Mouse (Mus musculus): ENCODE measurements around the gene Myl6.

Myl6 gene

GRCm38 (mm10) chr10:128490232-128490631, 3.7 kb downstream of the Myl6 start:
- DNase-seq (ENCODE audit: low read depth, low spot score), result no peak

DNA sequence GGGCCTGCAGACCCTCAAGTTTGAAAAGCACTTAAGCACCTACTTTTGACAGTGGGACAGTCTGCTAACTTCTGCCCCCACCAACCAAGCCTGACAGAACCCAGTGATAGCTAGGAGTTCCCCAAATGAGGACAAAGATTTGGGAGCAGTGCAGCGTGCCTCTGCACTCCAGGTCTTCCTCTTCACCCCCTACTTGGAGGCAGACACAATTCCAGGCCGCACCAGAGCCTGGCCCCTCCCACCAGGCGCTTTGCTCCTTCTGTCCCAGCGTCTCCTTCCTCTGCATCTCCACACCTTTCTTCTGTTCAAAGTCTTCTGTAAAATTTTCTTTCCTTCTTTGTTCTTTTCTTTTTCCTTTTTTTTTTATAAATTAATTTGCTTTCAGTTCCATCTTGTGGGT, 4.2 kb downstream of the Myl6 start:
- no peak for DNase-seq (ENCODE audit: low read depth, low spot score)

DNA sequence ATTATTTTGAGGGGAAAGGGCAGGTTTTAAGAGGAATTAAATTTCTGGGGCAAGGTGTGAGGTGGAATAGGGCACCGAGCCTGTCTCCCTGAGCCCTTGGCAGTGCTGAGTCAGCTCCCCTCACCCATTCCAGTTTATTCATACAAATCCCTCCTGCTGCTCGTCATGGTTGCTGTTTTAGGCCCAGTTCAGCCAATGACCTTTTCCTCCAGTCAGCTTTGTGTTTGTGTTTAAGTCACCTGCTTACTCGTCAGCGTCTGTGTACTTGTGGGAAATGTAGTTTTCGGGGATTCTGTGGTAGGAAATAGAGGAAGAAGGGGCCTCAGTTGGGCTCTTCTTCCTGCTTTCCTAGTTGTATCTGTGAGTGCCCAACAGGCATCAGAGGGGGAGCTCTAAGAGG, 4.6 kb downstream of the Myl6 start:
- DNase-seq (ENCODE audit: low read depth, low spot score), result no peak

DNA sequence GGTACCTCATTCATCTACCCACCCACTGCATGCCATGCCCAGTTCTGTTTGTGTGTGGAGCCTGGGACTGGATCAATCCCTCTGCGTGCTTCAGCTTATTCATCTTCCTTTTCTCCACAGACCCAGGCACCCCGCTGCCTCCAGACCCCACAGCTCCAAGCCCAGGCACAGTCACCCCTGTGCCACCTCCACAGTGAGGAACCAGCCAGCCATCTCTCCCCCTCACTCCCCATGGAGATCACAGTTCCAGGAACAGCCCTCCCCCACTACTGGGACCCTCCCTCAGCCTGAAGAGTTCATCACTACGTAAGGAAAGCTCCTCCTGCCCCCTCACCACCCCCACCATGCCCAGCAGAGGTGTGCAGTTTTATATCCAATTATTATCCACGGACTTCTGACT, 5.2 kb downstream of the Myl6 start:
- no peak for DNase-seq (ENCODE audit: low read depth, low spot score)

GRCm38 (mm10) chr10:128487861-128488712, 5.9 kb downstream of the Myl6 start:
- DNase-seq (ENCODE audit: low read depth, low spot score), result no peak

GRCm38 (mm10) chr10:128486370-128486769, 7.6 kb downstream of the Myl6 start:
- DNase-seq (ENCODE audit: low read depth, low spot score), result no peak

DNA sequence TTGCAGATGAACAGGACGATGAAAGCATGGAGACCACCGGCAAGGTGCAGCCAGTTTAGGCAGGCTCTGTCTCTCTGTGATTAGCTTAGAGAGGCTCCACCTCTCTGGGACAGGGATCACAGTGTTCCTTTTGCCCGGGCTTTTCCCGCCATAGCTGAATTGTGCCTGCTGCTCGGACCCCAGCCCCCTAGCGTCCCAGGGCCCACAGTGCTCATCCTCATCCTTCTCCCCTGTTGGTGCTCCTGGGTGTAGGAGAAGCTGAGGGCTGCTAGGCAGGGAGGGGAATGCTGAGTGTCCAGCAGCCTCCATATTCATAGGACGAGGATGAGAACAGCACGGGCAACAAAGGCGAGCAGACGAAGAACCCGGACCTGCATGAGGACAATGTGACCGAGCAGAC, 19.6 kb downstream of the Myl6 start:
- no peak for DNase-seq (ENCODE audit: low read depth, low spot score)

- no peak for DNase-seq (ENCODE audit: low read depth, low spot score)
Measured at GRCm38 (mm10) chr10:128460270-128460630, 33.7 kb downstream of the Myl6 start.

GRCm38 (mm10) chr10:128459409-128460269, 34.3 kb downstream of the Myl6 start:
- no peak for DNase-seq (ENCODE audit: low read depth, low spot score)

GRCm38 (mm10) chr10:128458719-128459408, 35.1 kb downstream of the Myl6 start, which contains the start of gene Smarcc2:
Smarcc2 (plus strand) TSS chr10:128459248.
- peak; percentile 71 for DNase-seq (ENCODE audit: low read depth, low spot score)

DNA sequence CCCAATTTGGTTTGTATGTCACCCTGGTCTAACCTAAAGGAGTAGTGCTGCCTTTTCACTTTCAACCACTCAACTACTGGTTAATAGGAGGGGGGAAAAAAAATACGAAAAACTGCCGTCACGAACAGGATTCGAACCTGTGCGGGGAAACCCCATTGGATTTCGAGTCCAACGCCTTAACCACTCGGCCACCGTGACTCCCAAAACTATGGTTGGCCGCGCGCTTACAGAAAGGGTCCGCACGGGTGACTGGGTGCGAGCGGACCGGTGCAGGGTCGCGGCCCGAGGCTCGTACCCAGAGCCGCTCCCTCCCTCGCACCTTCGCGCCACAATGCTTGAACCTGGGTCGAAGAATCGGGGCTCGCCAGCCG, 35.6 kb downstream of the Myl6 start:
- DNase-seq (ENCODE audit: low read depth, low spot score), result peak; percentile 62

GRCm38 (mm10) chr10:128457676-128458075, 36.3 kb downstream of the Myl6 start:
- no peak for DNase-seq (ENCODE audit: low read depth, low spot score)

- peak; percentile 70 for DNase-seq (ENCODE audit: low read depth, low spot score)
Measured at GRCm38 (mm10) chr10:128455280-128455679, 38.7 kb downstream of the Myl6 start.

DNA sequence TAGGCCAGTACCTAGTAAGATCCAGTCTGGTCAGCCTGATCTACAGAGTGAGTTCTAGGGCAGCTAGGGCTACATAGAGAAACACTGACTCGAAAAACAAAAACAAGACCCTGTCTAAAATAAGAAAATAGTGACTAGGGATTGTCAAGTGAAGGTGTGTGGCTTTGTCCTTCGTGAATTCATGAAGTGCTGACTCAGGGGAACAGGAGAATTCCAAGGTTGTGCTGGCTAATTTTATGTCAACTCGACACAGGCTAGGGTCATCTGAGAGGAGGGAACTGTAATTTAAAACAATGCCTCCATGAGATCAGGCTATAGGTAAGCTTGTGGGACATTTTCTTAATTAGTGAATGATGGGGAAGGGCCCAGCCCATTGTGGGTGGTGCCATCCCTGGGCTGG, 39.5 kb downstream of the Myl6 start:
- no peak for DNase-seq (ENCODE audit: low read depth, low spot score)

- DNase-seq (ENCODE audit: low read depth, low spot score), result no peak
Measured at GRCm38 (mm10) chr10:128451014-128451413, 42.9 kb downstream of the Myl6 start.

DNA sequence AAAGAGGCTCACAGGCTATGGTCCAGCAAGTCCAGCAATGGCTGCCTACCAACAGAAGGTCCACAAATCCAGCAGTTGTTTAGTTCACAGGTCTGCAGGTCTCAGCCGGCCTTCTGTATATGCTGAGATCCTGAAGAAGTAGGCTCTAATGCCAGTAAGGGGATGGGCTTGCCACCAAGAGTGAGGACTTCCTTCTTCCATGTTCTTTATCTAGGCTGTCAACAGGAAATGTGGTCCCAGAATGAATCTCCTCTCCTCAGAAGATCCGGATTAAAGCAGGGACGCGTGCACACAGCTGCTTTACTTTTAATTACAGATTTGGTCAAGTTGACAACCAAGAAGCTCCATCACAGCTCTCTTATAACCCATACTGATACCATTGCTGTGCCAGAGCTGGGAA, 48.5 kb downstream of the Myl6 start:
- no peak for DNase-seq (ENCODE audit: low read depth, low spot score)

DNA sequence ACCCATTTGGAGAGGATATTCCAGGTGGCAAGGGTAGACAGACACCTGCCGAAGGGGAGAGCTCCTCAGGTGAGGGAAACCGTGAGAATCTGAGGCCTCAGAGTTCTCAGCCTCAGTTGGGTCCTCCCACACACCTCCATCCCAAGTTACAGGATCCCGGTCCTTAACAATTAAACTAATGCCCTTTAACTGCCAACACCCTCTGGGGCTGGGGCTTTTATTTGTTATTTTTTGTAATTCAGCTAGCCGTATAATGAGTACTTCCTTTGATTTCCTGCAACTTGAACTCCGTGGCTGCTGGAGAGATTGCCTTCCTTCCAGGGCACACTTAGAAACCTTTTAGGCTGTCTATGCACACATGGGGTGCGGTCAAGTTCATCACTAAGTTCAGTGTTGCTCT, 49.6 kb downstream of the Myl6 start:
- no peak for DNase-seq (ENCODE audit: low read depth, low spot score)

DNA sequence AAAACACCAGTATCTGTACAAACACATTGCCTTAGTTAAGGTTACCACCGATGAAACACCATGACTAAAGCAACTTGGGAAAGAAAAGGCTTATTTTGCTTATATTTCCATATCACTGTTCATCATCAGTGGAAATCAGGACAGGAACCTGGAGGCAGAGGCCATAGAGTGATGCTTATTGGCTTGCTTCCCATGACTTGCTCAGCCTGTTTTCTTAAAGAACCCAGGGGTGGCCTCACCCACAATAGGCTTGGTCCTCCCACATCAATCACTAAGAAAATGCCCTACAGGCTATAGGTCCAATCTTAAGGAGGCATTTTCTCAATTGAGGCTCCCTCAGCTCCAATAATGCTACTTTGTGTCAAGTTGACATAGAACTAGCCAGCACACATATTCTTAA, 51.2 kb downstream of the Myl6 start:
- no peak for DNase-seq (ENCODE audit: low read depth, low spot score)

- DNase-seq (ENCODE audit: low read depth, low spot score), result no peak
Measured at GRCm38 (mm10) chr10:128441324-128442119, 52.4 kb downstream of the Myl6 start.
